Mouse (Mus musculus) megakaryocyte, adult 5-6 weeks (primary cell): Measurements from ENCODE around the gene Tmem117. TPM values are rescaled to one million over a fixed set of nuclear protein-coding genes. Genes with fewer than 3 reads are reported as not detected.

ENCODE experiments used
- ATAC-seq: 2 replicates; pipeline ENCODE4 v1.8.0; 2016; ENCODE audit warnings: mild to moderate bottlenecking, inconsistent platforms; ENCODE audit not compliant: poor library complexity, severe bottlenecking
- total RNA-seq, 2 experiments: library from RNA; stranded (forward) in 1 of 2; stranded (reverse) in 1 of 2; fragments of 153-499, 151-499 nt in 1 of 2; fragments of 221-1000, 200-1000 nt in 1 of 2; gene quantifications; 2 replicates each; pipeline versions ENCODE4 v1.2.3 to v1.2.4; 2015 to 2017

The Tmem117 gene
- total RNA-seq, 2 experiments from 2014 or later, result not detected

DNA sequence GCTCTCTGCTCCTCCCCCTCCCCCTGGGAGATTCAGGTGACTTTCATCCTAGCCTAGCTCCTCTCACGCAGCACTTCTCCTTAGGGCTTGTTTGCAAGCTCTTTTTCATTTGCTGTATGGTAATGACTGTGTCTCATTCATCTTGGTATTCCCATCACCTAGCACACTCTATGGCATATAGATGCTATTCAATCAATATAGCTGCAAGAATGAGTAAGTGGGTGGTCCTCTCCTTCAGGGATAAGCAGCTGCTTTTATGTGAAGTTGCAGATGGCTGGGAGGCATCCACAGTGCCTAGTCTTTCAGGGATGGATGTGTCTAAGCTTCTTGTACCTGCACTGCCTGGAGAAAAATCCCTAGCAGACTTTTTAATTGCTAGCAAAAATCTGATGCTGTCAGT lies 235.1 kb downstream of the Tmem117 start:
- no peak for ATAC-seq

GRCm38 (mm10) chr15:94868372-94868771 lies 239.3 kb downstream of the Tmem117 start:
- ATAC-seq, result no peak

DNA sequence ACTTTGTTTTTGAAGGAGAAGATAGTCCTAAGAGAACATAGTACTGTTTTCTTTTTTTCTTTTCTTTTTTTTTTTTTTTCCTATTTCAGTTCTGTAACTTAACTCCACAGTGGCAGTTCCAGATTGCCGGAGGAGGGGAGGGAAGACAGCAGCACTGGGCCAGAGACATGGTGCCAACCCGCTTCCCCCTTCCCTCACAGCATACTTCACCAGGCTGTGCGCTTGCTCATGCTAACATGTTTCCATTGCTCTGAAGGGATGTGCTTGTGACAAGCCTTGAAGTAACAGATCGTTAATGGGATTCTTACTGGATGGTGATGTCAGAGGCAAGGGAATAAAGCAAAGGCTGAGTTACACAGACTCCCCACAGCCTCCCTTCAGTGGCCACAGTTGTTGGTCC lies 256.0 kb downstream of the Tmem117 start:
- no peak for ATAC-seq

DNA sequence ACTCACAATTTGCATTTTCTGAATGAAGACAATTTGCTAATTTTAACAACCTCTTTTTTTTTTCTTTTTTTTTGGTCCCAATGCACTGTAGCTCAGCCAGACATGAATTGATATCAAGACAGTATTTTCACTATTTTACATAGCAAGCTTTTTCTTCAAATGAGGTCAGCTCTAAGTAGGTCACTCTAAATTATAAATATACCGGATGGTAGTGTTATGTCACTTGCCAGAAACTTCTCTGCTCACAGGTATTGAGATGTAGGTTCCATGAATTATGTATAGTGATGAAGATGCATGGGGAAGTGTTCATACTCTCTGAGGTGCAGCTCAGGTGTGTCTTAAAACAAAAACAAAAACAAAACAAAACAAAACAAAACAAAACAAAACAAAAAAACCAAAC lies 264.2 kb downstream of the Tmem117 start:
- no peak for ATAC-seq

- ATAC-seq, result no peak
Observed at GRCm38 (mm10) chr15:94894086-94894485, 265.1 kb downstream of the Tmem117 start.

DNA sequence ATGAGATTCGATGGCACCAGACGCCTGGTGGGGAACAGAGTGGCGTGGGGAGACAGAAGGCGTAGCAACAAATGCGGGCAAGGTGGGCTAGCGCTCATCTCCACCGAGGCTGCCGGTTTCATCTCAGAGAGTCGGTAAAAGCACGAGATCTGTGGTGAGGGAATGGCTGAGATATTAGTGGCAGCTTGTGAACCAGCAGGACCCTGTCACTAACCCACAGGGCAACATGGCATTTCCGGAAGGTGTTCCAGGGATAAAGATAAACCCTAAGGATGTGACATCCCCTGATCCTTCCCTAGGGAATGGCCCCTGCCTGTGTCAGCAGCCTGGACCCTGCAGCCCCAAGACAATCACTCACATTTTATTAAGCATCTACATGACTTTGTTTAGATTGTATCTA lies 266.6 kb downstream of the Tmem117 start:
- no peak for ATAC-seq

DNA sequence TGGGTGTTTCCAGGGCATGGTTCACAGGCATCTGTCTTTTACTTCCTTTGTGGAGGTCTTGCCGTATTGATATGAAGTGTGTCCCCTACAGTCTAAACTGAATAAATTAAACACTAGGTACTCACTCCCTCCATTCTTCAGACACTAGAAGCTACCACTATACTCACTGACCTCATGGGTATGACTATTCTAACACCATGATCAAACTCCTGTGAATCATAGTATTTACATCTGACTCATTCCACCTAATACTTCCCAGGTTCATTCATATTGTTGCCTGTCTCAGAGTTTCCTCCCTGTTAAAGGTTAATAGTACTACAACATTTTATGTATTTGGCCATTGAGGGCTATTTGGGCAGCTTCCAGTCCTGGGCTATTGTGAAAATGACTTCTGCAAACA lies 274.2 kb downstream of the Tmem117 start:
- ATAC-seq, result no peak

DNA sequence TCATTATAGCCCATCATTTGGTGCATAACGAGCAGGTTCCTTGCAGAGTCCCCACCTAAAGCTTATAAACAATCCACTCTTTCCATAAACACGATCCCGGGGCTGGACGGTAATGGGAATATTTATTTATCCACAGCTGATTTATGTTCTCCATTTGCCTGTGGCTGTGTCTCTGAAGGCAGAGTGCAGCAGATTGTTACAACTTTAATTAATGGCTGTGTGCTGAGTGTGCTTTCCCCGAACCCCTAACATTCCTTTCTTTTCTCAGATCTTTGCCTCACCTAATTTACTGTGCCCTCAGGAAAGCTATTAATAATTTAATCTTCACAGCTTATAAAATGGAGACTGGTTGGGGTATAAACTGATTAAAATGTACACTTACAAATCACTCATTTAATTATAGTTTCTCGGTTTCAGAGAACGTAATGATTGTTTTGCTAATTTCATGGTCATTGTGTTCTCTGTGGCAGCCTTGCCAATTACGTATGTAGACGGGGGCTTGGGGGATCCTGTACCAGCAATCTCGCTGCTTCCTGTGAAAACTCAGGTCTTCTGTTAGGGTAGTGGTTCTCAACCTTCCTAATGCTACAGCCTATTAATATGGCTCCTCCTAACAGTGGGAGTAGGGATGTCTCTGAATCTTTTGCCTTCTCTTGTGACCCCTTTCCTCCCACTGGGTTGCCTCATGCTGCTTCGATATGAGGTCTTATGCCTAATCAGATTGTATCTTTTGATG lies 275.8 kb downstream of the Tmem117 start:
- no peak for ATAC-seq

DNA sequence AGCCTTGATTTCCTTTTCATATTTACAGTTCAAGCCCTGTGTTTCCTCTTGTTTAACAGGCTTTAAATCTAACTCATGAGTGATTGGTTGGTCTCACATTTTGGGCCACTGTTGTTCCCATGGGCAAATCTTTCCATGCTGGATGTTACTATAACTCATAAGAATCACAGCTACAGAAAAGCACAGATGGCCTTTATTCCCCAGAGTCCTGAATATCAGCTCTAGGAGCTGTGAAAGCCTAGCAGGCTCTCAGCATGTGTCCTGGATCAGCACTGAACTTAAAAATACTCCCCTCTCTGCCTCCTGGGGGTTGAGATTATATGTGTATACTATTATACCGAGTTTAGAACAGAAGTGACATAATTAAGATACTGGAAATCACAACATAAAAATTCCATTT lies 292.6 kb downstream of the Tmem117 start:
- no peak for ATAC-seq

DNA sequence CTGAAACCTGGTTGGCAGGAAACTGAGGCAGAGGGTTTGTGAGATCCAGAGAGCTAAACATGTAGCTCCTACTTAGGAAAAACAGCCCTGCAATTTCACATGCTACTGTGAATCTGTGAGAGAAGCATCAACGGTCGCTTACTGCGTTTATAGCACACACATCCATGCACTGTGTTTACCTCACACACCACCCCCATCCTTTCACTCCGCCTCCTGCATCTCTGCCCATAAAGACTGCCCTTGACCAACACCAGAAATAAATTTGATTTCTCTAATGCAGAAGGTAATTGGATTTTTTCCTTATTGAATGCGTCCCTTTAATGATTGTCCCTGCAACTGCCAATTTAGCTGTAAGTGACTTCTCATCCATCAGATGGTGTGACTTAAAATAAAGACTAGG lies 299.0 kb downstream of the Tmem117 start:
- no peak for ATAC-seq

GRCm38 (mm10) chr15:94930743-94931142 lies 301.7 kb downstream of the Tmem117 start:
- ATAC-seq, result no peak

DNA sequence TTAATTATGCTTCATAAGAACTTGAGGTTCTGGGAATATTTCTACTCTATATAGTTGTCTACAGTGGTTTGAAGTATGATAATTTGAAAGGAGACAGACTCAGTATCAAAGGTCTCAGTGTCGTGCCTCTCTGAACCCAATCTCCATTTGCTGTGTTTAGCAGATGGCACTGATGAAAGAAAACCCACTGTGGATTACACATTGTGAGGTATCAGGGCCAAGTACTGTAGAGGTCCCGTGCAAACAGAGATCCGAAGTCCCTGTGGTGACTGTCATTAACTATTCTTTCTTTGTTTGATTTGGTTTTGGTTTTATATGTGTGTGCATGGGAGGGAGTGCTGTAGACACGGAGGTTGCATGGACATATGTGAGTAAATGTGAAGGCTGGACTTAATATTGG lies 304.0 kb downstream of the Tmem117 start:
- ATAC-seq, result no peak

DNA sequence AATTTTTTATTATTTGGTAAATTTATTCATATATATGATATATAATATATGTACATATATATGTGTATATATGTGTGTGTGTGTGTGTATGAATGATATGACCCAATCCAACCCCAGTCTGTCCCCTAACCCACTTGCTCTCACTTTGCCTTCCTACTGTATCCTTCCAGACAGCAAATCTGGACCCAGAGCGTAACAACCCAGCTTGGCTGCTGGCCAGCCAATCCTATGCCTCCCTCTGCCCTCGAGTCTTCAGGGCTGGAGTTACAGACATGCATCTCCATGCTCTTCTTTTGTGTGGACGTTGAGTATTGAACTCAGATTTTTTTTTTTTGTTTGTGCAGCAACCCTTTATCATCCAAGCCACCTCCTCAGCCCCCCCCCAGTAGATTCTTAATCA lies 304.4 kb downstream of the Tmem117 start:
- no peak for ATAC-seq

GRCm38 (mm10) chr15:94941954-94942353 lies 312.9 kb downstream of the Tmem117 start:
- no peak for ATAC-seq

DNA sequence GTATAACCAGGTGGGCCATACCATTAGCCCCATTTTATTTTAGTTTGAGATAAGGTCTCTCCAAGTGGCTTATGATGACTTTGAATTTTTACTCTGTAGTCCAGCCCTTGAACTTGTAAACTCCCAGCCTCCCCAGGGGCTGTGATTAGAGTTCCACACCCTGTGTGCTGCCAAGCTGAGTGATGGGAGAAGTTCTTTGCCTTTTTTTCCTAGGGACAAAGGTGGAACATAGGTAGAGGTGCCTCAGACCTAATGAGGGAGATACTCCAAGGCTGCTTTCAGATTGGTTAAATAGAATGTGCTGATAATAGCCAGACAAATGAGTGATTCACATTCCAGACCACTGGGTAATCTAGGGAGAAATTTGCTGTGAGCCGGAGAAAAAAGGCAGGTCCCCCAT lies 313.4 kb downstream of the Tmem117 start:
- ATAC-seq, result no peak

DNA sequence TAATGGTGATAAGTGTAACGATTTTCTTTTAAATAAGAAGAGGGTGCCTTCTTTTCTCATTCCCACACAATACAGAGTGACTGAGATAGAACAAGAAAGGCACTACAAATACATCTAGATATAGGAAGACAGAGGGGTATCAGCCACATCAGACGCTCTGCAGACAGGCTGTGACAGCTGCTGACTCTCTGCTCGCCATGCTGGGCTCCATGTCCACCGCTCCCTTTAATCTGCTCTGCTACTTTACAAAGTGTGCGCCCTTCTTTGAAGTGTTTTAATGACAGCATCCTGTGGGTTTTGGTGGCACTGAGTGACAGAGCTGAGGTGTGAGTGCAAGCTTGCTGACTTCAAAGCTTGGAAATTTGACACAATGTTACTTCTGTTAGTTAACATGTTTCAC lies 314.9 kb downstream of the Tmem117 start:
- ATAC-seq, result no peak

GRCm38 (mm10) chr15:94951382-94952048 lies 322.5 kb downstream of the Tmem117 start:
- ATAC-seq, result no peak

DNA sequence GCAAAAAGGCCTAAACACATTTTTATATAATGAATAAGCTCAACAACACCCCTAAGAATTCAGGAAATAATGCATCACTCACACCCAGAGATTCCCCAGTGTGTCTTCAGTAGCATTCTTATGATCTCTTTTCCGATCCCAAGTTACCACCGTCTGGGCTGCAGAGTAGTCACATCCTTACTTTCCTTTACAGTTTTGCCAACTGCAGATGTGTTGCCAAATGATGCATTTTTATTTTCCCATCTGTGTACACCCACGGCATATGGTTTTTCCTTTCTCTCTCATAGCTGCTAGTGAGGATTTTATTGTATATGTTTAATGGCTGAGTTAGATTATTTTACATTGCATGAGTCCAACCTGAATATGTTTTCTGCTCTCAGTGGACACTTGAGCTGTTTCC lies 327.7 kb downstream of the Tmem117 start:
- no peak for ATAC-seq

DNA sequence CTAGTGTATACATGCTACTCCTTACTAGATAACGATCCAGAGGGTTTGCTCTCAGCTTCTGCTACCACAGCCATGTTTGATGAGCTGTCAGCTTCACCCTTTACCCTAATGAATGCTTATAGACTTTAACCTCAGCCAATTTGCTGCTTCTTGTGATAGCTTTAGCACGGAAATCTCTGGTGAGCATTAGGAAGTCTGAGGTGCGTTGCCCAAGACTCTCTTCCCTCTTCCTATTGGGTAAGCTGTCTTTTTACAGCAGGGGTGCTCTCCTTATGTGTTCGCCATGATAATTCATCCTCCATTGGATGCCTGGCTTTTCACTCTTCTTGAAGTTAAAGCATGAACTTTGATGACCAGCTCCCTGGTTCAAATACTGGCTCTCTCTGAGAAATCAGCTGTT lies 328.2 kb downstream of the Tmem117 start:
- no peak for ATAC-seq

DNA sequence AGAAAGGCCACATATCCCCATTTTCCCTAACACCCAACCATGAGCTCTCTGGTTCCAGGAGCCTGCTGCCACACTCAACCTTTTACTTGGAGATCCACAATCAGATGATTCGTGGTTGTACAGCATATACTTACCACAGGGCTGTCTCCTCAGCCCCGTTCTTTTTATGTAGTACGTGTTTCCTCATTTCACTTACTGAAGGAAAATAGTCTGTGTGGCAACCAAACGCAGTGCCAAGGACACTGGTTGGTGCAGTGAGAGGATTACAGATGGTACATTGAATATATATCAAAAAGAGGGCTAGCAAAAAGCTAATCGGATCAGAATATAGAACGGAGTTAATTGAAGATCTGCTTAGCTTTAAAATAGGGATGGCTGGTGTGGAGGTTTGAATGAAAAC lies 338.0 kb downstream of the Tmem117 start:
- no peak for ATAC-seq

GRCm38 (mm10) chr15:94968403-94969180 lies 339.6 kb downstream of the Tmem117 start:
- no peak for ATAC-seq

- ATAC-seq, result no peak
Observed at GRCm38 (mm10) chr15:94981798-94982197, 352.8 kb downstream of the Tmem117 start.
